Mouse (Mus musculus): ENCODE measurements around the gene Frmd4a.
"Not testable (repeated sequence)": the region's sequence is repeated elsewhere in the genome, so short reads cannot be mapped to it uniquely, and the experiment has no call there.

The Frmd4a gene

GRCm38 (mm10) chr2:4558651-4559203 is 541.2 kb downstream of the Frmd4a start:
- peaks cover 81% of the 10 kb centered on the region for H3K4me1 ChIP-seq (replicated peaks; ENCODE audit: low read depth, low read length)
- peak overlapping the region; percentile 78 for H3K4me3 ChIP-seq (replicated peaks; ENCODE audit: low read length)
- H3K36me3 ChIP-seq (ENCODE audit: insufficient read depth, low read length) = no peaks in the 10 kb centered on the region
- no peaks in the 10 kb centered on the region for H3K9me3 ChIP-seq (ENCODE audit: low read length)
- no peak for TF ChIP-seq NANOG (IDR thresholded peaks at IDR 0.05; ENCODE audit: borderline replicate concordance, low read length)
- no peak for TF ChIP-seq POU5F1 (IDR thresholded peaks at IDR 0.05; ENCODE audit: borderline replicate concordance, low read length)
- no peak for TF ChIP-seq CTCF (conservative IDR thresholded peaks at IDR 0.05; ENCODE audit: low read length)
- H3K27me3 ChIP-seq (ENCODE audit: insufficient read depth, low read length) = peaks cover 23% of the 10 kb centered on the region

GRCm38 (mm10) chr2:4559211-4559882 is 541.8 kb downstream of the Frmd4a start:
- Histone ChIP-seq H3K9me3 (ENCODE audit: low read length) (no peaks in the 10 kb centered on the region), H3K4me3 (replicated peaks; ENCODE audit: low read length) (peak overlapping the region; percentile 78), H3K27me3 (ENCODE audit: insufficient read depth, low read length) (peaks cover 23% of the 10 kb centered on the region), H3K36me3 (ENCODE audit: insufficient read depth, low read length) (no peaks in the 10 kb centered on the region), H3K4me1 (replicated peaks; ENCODE audit: low read depth, low read length) (peaks cover 82% of the 10 kb centered on the region)
- no peak for TF ChIP-seq NANOG (IDR thresholded peaks at IDR 0.05; ENCODE audit: borderline replicate concordance, low read length)
- no peak for TF ChIP-seq CTCF (conservative IDR thresholded peaks at IDR 0.05; ENCODE audit: low read length)
- TF ChIP-seq POU5F1 (IDR thresholded peaks at IDR 0.05; ENCODE audit: borderline replicate concordance, low read length) = no peak

- peaks cover 22% of the 10 kb centered on the region for H3K27me3 ChIP-seq (ENCODE audit: insufficient read depth, low read length)
- peak overlapping the region; percentile 78 for H3K4me3 ChIP-seq (replicated peaks; ENCODE audit: low read length)
- H3K9me3 ChIP-seq (ENCODE audit: low read length) = no peaks in the 10 kb centered on the region
- no peak for TF ChIP-seq NANOG (IDR thresholded peaks at IDR 0.05; ENCODE audit: borderline replicate concordance, low read length)
- no peaks in the 10 kb centered on the region for H3K36me3 ChIP-seq (ENCODE audit: insufficient read depth, low read length)
- peaks cover 82% of the 10 kb centered on the region for H3K4me1 ChIP-seq (replicated peaks; ENCODE audit: low read depth, low read length)
These were observed 542.3 kb downstream of the Frmd4a start for GRCm38 (mm10) chr2:4559883-4560247.

GRCm38 (mm10) chr2:4560516-4560915 is 543.0 kb downstream of the Frmd4a start:
- H3K36me3 ChIP-seq (ENCODE audit: insufficient read depth, low read length); H3K9me3 ChIP-seq (ENCODE audit: low read length): not testable (repeated sequence)
- Histone ChIP-seq H3K27me3 (ENCODE audit: insufficient read depth, low read length) (peaks cover 15% of the 10 kb centered on the region), H3K4me3 (replicated peaks; ENCODE audit: low read length) (peak overlapping the region; percentile 78), H3K4me1 (replicated peaks; ENCODE audit: low read depth, low read length) (peaks cover 76% of the 10 kb centered on the region)

- Histone ChIP-seq H3K9me3 (ENCODE audit: low read length) (no peaks in the 10 kb centered on the region), H3K27me3 (ENCODE audit: insufficient read depth, low read length) (peaks cover 10% of the 10 kb centered on the region), H3K36me3 (ENCODE audit: insufficient read depth, low read length) (peaks cover 8% of the 10 kb centered on the region), H3K4me1 (replicated peaks; ENCODE audit: low read depth, low read length) (peaks cover 69% of the 10 kb centered on the region), H3K4me3 (replicated peaks; ENCODE audit: low read length) (0 out of 2 replicates have a peak overlapping the region, but pooled peaks have one; percentile 78)
- no peak for TF ChIP-seq CTCF (conservative IDR thresholded peaks at IDR 0.05; ENCODE audit: low read length)
- TF ChIP-seq POU5F1 (IDR thresholded peaks at IDR 0.05; ENCODE audit: borderline replicate concordance, low read length) = no peak
- TF ChIP-seq NANOG (IDR thresholded peaks at IDR 0.05; ENCODE audit: borderline replicate concordance, low read length) = no peak
These were observed 543.7 kb downstream of the Frmd4a start for GRCm38 (mm10) chr2:4561196-4561595.

GRCm38 (mm10) chr2:4562373-4562772 is 544.9 kb downstream of the Frmd4a start:
- TF ChIP-seq POU5F1 (IDR thresholded peaks at IDR 0.05; ENCODE audit: borderline replicate concordance, low read length) (no peak), NANOG (IDR thresholded peaks at IDR 0.05; ENCODE audit: borderline replicate concordance, low read length) (no peak), CTCF (conservative IDR thresholded peaks at IDR 0.05; ENCODE audit: low read length) (no peak)
- Histone ChIP-seq H3K4me3 (replicated peaks; ENCODE audit: low read length) (0 out of 2 replicates have a peak overlapping the region, but pooled peaks have one; percentile 17), H3K36me3 (ENCODE audit: insufficient read depth, low read length) (peaks cover 15% of the 10 kb centered on the region), H3K9me3 (ENCODE audit: low read length) (no peaks in the 10 kb centered on the region), H3K27me3 (ENCODE audit: insufficient read depth, low read length) (peaks cover 8% of the 10 kb centered on the region), H3K4me1 (replicated peaks; ENCODE audit: low read depth, low read length) (peaks cover 63% of the 10 kb centered on the region)

- 0 out of 2 replicates have a peak overlapping the region, but pooled peaks have one; percentile 17 for H3K4me3 ChIP-seq (replicated peaks; ENCODE audit: low read length)
- H3K27me3 ChIP-seq (ENCODE audit: insufficient read depth, low read length) = peaks cover 8% of the 10 kb centered on the region
- peaks cover 58% of the 10 kb centered on the region for H3K4me1 ChIP-seq (replicated peaks; ENCODE audit: low read depth, low read length)
- no peaks in the 10 kb centered on the region for H3K9me3 ChIP-seq (ENCODE audit: low read length)
- TF ChIP-seq NANOG (IDR thresholded peaks at IDR 0.05; ENCODE audit: borderline replicate concordance, low read length) = no peak
- TF ChIP-seq POU5F1 (IDR thresholded peaks at IDR 0.05; ENCODE audit: borderline replicate concordance, low read length) = no peak
- no peak for TF ChIP-seq CTCF (conservative IDR thresholded peaks at IDR 0.05; ENCODE audit: low read length)
- peaks cover 15% of the 10 kb centered on the region for H3K36me3 ChIP-seq (ENCODE audit: insufficient read depth, low read length)
These were observed 545.3 kb downstream of the Frmd4a start for GRCm38 (mm10) chr2:4562826-4563225.

- Histone ChIP-seq H3K4me3 (replicated peaks; ENCODE audit: low read length) (no peak overlapping the region), H3K9me3 (ENCODE audit: low read length) (no peaks in the 10 kb centered on the region), H3K4me1 (replicated peaks; ENCODE audit: low read depth, low read length) (peaks cover 54% of the 10 kb centered on the region), H3K36me3 (ENCODE audit: insufficient read depth, low read length) (peaks cover 15% of the 10 kb centered on the region), H3K27me3 (ENCODE audit: insufficient read depth, low read length) (peaks cover 6% of the 10 kb centered on the region)
- no peak for TF ChIP-seq POU5F1 (IDR thresholded peaks at IDR 0.05; ENCODE audit: borderline replicate concordance, low read length)
- no peak for TF ChIP-seq NANOG (IDR thresholded peaks at IDR 0.05; ENCODE audit: borderline replicate concordance, low read length)
- no peak for TF ChIP-seq CTCF (conservative IDR thresholded peaks at IDR 0.05; ENCODE audit: low read length)
These were observed 545.8 kb downstream of the Frmd4a start for GRCm38 (mm10) chr2:4563322-4563721.
